Mouse (Mus musculus): ENCODE measurements at regions not wholly inside any gene's neighbourhood (a gene's known extent, or its start where the extent isn't known, plus 50 kb on each side); places are given as distances from the start of the nearest gene placed in this dataset.

DNA sequence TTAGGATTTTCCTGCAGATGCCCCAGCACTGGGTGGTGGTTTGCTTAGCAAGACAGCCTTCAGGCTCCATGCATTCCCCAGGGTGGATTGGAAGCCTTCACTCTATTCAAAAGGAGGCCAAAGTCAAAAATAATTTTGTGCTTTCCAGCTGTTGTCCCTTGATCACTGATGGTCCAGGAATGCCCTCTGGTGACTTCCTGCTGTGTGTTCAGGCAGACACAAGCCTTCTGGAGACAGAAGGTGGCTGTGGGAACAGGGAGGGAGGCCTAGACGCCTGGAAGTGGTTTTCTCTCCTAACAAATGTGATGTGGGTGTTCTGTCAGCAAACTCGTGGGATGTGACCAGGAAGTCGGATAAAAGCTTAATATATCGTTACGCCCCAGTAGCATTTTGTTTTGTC, 81.3 kb downstream of the Atp6ap1l start:
- DNase-seq (ENCODE audit: low read depth, low spot score): no peak

DNA sequence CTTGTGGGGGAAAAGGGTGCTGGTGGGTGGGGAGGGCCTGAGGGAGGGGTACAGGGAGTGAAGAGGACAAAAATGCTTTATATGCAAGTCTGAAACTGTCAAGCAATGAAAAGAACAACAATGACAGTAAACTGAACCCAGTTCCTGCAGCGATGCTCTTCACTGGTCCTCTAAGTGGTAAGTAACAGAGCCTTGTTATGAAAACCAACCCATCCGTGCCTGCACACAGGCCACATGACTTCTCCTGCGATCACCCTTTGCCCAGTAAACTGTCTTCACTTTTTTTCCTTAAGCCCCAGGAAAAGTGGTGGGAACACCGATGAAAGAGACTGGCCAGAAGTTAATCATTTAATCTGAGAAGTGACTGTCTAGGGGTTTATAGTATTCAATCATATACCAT, 83.3 kb downstream of the Atp6ap1l start:
- DNase-seq (ENCODE audit: low read depth, low spot score): no peak

DNA sequence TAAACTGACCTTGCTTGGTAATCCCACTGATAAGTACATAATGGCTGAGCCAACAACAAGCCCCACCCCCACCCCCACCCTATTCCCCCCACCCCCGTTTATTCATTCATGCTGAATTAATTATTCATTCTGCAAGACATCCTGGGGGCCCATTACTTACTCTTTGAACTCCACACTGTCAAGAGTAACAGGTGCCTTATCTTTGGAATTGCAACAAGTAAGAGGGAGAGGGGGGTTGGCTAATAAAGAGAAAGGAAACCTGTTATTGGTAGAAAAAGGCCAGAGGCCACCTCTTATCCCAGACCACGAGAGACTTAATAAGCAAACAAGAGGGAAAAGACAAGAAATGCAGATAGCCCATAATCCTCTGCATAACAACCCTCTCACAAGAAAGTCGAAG, 84.7 kb downstream of the Atp6ap1l start:
- no peak for DNase-seq (ENCODE audit: low read depth, low spot score)

DNA sequence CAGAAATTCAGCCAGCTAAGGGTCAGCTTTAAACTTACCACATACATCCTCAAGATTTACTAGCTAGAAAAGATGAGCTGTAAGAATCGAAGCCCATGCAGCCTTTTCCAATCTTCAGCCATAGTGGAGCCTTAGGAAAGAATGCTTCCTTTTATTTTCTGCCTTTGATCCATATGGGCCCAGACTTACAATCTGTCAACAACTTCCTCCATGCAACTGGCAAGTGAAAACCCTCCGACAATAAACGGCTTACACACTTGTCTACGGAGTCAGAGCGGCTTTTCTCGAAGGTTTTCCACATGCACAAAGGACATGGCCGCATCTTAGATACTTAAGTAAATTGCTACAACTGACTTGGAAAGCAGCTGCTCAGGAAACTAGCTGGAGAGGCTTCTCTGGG, 85.2 kb downstream of the Atp6ap1l start:
- DNase-seq (ENCODE audit: low read depth, low spot score): no peak

DNA sequence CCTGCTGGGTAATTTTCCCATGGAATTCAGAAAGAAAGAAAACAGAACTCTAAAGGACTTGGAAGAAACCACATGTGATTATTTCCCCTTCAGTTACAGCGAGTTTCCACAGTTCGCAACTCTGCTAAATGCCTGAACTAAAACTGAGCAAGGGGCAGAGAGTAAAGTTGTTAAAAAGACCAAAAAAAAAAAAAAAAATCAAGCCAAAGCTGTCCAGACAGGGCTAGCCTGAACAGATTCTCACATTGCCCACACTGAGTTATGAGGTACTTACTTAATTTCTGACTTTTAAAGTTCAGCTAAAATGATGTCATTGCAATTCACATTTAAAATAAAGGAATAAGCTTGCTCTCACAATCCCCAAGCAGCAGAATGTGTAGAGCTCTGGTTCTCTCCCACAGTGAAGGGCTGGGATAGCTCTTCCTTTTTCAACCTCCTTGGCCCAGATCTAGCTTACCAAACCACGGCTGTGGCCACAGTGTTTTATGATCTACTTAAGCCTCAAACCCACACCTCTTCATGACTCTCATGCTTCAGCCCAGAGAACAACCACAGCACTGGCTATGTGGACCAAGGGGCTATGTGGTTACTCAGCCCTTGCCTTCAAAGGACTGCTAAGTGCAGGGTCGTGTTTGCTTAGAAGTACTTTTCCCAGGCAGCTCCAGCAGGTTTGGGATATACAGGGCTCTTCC, 90.8 kb downstream of the Atp6ap1l start:
- no peak for DNase-seq (ENCODE audit: low read depth, low spot score)

DNA sequence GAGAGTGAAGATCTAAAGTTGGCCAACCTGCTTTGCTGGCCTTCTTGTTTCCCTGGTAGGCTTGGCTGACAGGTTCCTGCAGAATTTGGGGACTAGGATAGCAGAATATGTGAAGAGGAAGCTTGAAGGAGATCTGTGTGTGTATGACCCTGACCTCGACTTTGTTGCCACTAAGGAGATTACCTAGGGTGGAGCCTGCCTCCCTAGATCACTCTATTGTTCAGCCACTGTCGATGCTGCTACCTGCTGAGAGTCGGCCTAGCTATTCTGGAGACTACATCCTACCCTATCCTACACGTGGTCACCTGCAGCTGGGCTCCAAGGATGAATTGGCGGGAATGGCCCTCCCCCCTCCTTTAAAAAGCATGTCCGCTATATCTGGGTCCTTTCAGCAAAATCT, 95.1 kb downstream of the Atp6ap1l start:
- DNase-seq (ENCODE audit: low read depth, low spot score): peak; percentile 67

- DNase-seq (ENCODE audit: low read depth, low spot score): no peak
Observed at GRCm38 (mm10) chr13:90799641-90800040, 105.5 kb downstream of the Atp6ap1l start.

DNA sequence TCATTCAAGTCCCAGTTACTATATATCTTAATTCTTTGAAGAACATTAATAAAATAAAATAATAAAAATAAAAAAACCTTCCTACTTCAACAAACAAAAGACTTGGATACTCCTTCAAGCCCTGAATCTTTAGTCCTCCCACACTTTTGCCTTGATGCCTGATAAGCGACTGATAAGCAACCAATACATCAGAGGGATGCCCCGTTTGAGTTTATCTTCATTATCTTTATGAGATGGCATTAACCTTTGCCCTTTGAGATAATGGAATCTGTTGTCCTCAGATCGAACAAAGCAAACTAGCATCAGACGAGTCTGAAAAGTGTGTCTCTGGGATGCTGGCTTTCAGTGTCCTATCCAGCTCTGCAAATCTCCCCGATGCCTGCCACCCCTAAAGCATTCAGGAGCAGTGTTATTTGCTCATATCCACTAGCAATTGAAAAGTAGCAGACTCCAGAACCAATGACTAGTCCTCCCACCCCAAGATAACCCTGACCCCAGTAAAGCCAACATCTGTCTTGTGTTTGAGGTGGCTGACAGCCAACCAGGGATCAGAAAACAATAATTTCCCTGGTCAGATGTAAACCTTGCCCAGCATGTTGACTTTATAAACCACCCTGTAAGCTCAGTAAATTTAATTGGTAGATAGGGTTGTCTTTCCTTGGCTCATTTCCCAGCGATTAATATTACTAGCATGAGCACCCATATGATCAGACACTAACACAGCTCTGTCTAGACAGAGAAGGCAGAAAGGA, 106.2 kb downstream of the Atp6ap1l start:
- DNase-seq (ENCODE audit: low read depth, low spot score): no peak

DNA sequence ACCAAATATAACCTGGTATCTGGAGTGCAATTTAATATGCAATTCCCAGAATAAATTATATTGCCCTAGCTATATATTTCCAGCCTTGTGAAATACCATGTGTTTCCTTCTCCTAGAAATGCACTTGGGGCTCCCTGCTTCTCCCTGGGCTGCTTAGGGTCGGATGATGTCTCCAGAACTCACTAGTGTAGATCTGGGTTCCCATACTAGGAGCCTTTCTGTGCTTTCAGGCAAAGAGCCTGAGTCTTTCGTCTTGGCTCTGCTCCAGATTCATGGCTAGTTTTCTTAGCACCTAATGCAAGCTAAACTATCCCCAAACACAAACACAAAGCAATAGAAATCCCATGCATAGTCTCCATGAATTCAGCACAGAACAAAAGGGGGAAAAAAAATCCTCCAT, 106.8 kb downstream of the Atp6ap1l start:
- DNase-seq (ENCODE audit: low read depth, low spot score): no peak

DNA sequence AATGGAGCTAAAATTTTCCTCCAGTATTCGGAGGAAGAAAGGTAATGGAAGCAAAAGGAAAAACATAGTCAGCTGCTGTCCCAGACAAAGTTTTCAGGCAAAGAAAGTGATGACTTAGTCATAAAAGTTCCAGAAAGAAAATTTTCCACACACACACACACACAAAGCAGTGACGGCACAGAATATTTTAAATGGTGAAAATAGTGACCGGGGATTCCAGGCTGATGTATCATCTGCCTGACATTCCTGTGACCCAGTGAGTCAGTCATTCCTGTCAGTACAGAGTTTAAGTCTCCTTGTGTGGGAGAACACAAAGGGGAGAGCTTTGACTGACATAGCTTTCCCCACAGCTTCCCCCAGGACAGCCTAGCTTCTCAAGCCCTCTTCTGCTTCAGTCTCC, 107.9 kb downstream of the Atp6ap1l start:
- no peak for DNase-seq (ENCODE audit: low read depth, low spot score)

- DNase-seq (ENCODE audit: low read depth, low spot score): no peak
Observed at GRCm38 (mm10) chr13:90796809-90797208, 108.3 kb downstream of the Atp6ap1l start.

DNA sequence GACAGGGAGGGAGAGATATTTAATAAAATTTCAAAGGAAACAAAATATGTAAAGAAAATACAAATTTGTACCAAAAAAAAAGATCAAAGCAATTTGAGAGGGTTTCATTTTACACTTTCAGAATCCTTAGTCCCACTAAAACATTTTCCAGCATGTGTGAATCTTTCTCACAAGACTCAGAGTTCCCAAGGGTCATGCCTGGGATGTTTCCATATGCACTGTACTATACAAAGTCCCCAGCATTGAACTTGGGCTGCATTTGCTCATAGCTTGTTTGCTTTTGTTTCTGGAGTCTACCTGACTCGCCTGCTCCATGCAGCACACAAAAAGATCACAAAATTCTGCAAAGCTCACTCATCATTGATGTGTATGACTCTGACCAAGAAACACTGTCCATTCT, 122.7 kb downstream of the Atp6ap1l start:
- no peak for DNase-seq (ENCODE audit: low read depth, low spot score)

- DNase-seq (ENCODE audit: low read depth, low spot score): no peak
Observed at GRCm38 (mm10) chr13:90781974-90782373, 123.2 kb downstream of the Atp6ap1l start.

DNA sequence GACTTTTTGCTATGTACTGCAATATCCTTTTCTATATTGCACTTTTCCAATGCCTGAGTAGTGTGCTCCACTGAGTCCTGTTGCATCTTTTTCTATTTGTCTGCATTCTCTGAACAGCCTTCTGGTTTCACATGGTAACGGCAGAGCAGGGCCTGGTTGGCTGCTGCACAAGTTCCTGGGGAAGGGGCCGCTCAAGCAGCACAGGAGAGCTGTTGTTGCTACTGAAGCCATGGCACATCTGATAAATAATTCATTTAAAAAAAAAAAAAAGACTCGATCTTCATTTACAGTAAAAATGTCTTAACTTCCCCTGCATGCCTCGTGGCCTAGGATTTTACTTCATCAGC, 127.2 kb downstream of the Atp6ap1l start:
- DNase-seq (ENCODE audit: low read depth, low spot score): no peak

GRCm38 (mm10) chr13:90777123-90777951, 127.8 kb downstream of the Atp6ap1l start:
- DNase-seq (ENCODE audit: low read depth, low spot score): no peak

DNA sequence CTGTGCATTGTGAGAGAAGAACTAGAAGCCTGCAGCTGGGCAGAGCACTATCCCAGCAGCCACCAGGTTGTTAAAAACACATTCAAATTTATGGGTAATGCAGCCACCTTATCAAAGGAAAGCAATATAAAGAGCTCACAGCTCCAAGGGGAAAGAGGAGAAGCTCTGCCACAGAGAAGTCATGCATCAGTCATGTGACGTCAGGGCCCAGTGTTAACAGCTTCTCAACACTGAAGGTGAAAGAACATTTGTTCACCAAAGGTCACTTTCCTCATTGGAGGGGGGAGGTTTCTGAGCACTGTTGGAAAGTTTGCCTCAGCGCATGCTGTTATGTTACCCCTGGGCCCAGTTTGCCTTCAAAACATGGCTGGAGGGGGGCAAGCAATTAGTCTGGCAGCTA, 143.0 kb downstream of the Atp6ap1l start:
- DNase-seq (ENCODE audit: low read depth, low spot score): peak; percentile 6

DNA sequence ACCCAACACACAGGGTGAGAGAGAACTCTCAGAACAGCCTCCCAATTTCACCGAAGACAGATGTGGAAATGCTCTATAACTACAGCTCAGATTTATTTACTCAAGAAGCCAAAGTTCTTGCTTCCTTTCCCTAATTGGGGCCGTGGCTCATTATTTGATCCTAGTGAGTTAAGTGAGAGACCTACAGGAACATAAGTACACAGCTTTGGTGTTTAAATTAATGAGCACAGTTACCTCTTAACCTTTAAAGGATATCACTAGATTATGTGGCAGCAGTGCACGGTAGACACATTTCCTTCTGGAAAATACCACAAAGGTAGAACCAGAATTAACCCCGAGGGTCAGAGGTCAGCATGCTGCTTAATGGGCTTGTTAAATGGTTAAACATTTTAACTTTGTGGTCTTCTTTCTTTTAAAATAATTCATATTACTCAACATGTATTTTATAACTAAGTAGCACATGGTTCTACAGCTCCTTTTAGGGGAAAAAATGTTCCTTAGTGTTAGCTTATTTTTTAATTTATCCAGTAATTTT, 144.6 kb downstream of the Atp6ap1l start:
- DNase-seq (ENCODE audit: low read depth, low spot score): no peak

DNA sequence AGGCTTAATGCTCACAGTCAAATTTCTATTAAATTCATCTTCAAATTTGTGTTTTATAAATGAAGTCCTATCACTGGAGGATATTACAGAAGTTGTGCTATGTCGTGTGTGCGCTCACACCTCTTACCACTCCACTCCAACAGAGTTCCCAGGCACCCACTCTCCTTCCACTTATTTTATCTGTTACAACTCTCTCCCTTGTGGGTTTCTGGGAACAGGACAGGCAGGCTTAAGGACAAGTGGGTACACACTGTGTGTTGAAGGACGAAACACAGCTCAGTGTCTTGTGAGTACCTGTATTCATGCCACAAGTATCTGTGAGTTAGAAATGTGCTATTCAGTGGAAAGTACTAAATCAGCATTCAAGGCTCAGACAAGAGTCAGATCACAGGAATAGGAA, 150.7 kb downstream of the Atp6ap1l start:
- DNase-seq (ENCODE audit: low read depth, low spot score): no peak

DNA sequence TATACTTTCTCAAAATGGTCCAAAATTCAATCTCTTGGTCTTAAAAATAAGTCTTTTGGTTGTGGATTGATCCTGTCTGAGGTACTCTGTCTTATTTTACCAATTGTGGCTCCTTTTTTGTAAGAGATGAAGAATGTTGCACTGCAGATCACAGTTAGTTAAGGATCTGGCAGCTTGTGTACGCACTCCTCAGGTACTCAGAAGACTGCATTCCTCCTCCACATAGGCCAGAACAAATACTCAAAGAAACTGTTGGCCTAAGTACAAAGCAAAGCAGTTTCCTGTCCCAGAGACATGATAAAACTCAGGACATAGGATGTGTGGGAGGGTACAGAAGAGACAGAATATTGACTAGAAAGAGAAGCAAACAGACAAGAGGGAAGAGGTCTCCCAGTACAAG, 155.4 kb downstream of the Atp6ap1l start:
- DNase-seq (ENCODE audit: low read depth, low spot score): no peak

GRCm38 (mm10) chr13:90745063-90745462, 160.1 kb downstream of the Atp6ap1l start:
- peak; percentile 39 for DNase-seq (ENCODE audit: low read depth, low spot score)

DNA sequence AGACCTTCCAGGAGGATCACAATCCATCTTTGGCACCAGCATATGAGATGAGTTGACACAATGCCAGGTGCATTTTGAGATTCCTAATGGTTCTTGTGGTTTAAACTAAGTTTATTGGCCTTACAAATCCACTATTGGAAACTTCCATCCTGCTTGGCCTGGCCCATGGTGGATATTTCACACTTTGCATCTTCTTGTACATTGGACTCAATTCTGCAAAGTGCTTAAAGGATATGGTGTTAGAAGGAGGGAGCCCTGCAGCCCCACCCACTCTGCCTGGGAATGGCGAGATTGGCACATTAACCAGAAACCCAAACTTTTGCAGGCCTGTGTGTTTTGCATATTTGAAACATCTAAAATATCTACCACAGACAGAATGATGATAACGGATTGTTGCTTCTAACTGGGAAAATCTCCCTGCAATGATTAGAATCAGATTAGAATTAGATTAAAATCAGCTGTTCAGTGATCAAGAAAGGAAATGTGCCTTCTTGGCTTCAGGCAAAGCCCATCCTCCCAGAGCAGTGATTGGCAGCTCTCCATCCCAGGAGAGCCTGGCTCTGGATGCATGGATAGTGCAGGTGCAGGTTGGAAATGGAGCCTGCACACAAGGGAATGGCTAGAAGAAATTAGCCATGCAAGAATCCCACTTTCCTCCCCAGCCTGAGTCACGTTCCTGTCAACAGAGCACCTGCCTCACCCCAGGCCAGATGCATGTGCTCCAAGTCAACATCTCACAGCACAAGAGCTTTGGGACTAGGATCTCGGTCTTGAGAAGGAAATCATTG, 162.3 kb downstream of the Atp6ap1l start:
- DNase-seq (ENCODE audit: low read depth, low spot score): no peak

DNA sequence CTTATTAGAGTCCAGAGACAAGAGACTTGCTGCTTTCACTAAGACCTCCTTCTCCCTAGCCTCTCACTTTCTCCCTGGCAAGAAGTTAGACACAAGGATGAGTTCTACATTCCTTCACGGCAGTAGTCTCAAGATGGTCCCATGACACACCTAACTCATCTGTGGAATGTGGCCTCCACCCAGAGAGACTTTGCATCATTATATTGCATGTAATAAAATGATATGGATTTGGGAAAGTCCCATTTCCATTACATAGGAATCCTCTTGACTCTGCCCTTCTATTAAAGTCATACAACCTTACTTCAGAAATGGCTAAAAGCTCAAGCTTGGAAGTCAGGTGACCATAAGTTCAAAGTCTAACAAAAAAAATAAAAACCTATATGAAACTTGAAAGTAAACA, 165.4 kb downstream of the Atp6ap1l start:
- no peak for DNase-seq (ENCODE audit: low read depth, low spot score)

Measured in ES-CJ7 (cell line).